In the genomic region with DNA sequence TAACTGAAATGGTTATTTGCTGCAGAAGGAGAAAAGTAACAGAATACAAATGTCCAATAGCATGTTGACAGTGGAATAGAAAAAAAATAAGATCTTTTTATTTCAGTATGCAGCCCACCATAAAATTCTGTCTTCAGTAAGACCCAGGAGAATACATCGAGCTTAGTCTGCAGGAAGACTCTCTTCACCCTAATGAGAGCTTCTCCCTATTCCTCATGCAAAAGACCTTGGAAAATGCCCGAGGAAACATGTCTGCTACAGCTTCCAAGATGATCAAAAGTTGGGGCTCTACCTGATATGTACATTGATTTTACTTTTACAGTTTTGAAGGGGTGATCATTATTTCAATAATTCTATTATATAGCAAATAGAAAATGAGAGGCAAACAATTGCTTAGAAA, we compare ENCODE assay signal across 14 mouse cellular contexts.
"Had no signal": no experiment of that assay in that cellular context is flagged by ENCODE, and none has a peak within 500 bp of the region (broad histone marks: within the 10 kb centered on the region; RNA-seq: fewer than 3 reads in every experiment).

No protein-coding gene starts in this region.

- H3K27me3 ChIP-seq: liver, embryonic 12.5 days; megakaryocyte, embryonic 14.5 days; neural tube, embryonic 12.5 days; stomach, embryonic 15.5 days had no signal

- H3K4me1 ChIP-seq: liver, embryonic 12.5 days; megakaryocyte, embryonic 14.5 days; neural tube, embryonic 12.5 days; stomach, embryonic 15.5 days had no signal

- DNase-seq: lung, adult 18-20 months; lung, embryonic 14.5 days; lung, postnatal 10 days; right cerebral cortex, postnatal 14 days; thymus, adult 2 months; thymus, postnatal 25 days; thymus, postnatal 4 days had no signal

- H3K27ac ChIP-seq: liver, embryonic 12.5 days; liver, embryonic 14.5 days; macrophage; neural tube, embryonic 12.5 days; stomach, embryonic 15.5 days; stomach, postnatal 0 days had no signal

- H3K36me3 ChIP-seq: liver, embryonic 12.5 days; neural tube, embryonic 12.5 days; stomach, embryonic 15.5 days had no signal

- H3K9ac ChIP-seq: liver, embryonic 12.5 days; liver, embryonic 14.5 days; lung, embryonic 14.5 days; neural tube, embryonic 12.5 days; stomach, embryonic 15.5 days had no signal

- H3K4me3 ChIP-seq: liver, embryonic 12.5 days; megakaryocyte, embryonic 14.5 days; neural tube, embryonic 12.5 days; stomach, embryonic 15.5 days had no signal

- H3K9me3 ChIP-seq: liver, embryonic 12.5 days; neural tube, embryonic 12.5 days; stomach, embryonic 15.5 days had no signal

- H3K4me2 ChIP-seq: liver, embryonic 12.5 days; lung, embryonic 14.5 days; neural tube, embryonic 12.5 days; stomach, embryonic 15.5 days had no signal

- ATAC-seq: liver, embryonic 12.5 days had no signal
